Mouse (Mus musculus) forebrain, embryonic 13.5 days (tissue): ENCODE measurements around the gene Cdc5l. TPM values are rescaled to one million over a fixed set of nuclear protein-coding genes. Genes with fewer than 3 reads are reported as not detected.

Source experiments
- ATAC-seq: fragments of 200-750 bp; cut with Nextera tagmentation; 2 replicates; pipeline ENCODE4 v1.8.0; 2017
- H3K27ac ChIP-seq: fragments of 300-500 bp; sonication (generic); 2 replicates; pipeline ENCODE4 v1.5.1; 2015; ENCODE audit warnings: inconsistent platforms, mild to moderate bottlenecking, moderate library complexity
- H3K27me3 ChIP-seq: fragments of 300-500 bp; sonication (generic); 2 replicates; pipeline ENCODE4 v1.6.1; 2015; ENCODE audit warnings: mild to moderate bottlenecking, inconsistent platforms
- H3K36me3 ChIP-seq: fragments of 300-500 bp; sonication (generic); 2 replicates; pipeline ENCODE4 v1.6.1; 2015; ENCODE audit warnings: mild to moderate bottlenecking, inconsistent platforms; ENCODE audit not compliant: poor library complexity, severe bottlenecking
- H3K4me1 ChIP-seq: fragments of 300-500 bp; sonication (generic); 2 replicates; pipeline ENCODE4 v1.6.1; 2015; ENCODE audit warnings: inconsistent platforms
- H3K4me2 ChIP-seq: fragments of 300-500 bp; sonication (generic); 2 replicates; pipeline ENCODE4 v1.6.1; 2015; ENCODE audit warnings: inconsistent platforms, mild to moderate bottlenecking, moderate library complexity
- H3K4me3 ChIP-seq: fragments of 300-500 bp; sonication (generic); 2 replicates; pipeline ENCODE4 v1.5.1; 2015; ENCODE audit warnings: mild to moderate bottlenecking, inconsistent platforms
- H3K9ac ChIP-seq: fragments of 300-500 bp; sonication (generic); 2 replicates; pipeline ENCODE4 v1.6.1; 2015; ENCODE audit warnings: mild to moderate bottlenecking, inconsistent platforms
- H3K9me3 ChIP-seq: fragments of 300-500 bp; sonication (generic); replicated peaks from 2 replicates; pipeline ENCODE4 v1.6.1; 2016; ENCODE audit warnings: inconsistent platforms
- WGBS: fragments of 180-500 bp; shearing (Covaris S2); methylation state at CpG from one replicate; pipeline ENCODE4 v1.1.7; 2015; 5-methylcytosine and 5-hydroxymethylcytosine counted together
- polyA plus RNA-seq: library from polyadenylated mRNA; unstranded; fragments of >200 nt; fragmentation: Nextera tagmentation; extraction: Ambion mirVana; gene quantifications from 2 replicates; pipeline ENCODE4 v1.2.1, GENCODE M21; 2015

The Cdc5l gene
- polyA plus RNA-seq, 1 experiment from 2014 or later, result 79.9 TPM

DNA sequence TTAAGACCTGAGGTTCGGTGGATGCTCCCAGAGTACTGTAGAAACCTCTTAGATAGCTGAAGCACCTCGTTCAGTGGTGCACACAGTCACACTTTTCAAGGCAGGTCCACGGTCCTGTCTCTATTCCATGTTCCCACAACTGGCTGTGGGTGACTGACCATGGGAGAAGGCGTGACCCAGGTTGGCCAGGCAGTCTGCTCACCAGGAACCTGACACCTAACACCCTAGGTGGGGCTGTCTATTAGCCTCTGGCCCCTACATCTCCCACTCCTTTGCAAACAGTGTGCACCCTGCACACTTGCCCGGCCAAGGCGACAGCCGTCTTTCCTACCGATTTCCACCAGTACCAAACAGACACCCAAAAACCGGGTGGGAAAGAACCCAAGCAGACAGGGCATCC, 77.1 kb downstream of the Cdc5l start:
- Histone ChIP-seq H3K9me3 (no peaks in the 10 kb centered on the region), H3K27ac (no peak overlapping the region), H3K36me3 (no peaks in the 10 kb centered on the region), H3K4me3 (no peak overlapping the region), H3K4me1 (no peaks in the 10 kb centered on the region), H3K4me2 (no peak overlapping the region), H3K9ac (no peak overlapping the region), H3K27me3 (no peaks in the 10 kb centered on the region)
- no peak for ATAC-seq
- WGBS, result 70% methylated on average over 9 of the region's 9 CpGs

DNA sequence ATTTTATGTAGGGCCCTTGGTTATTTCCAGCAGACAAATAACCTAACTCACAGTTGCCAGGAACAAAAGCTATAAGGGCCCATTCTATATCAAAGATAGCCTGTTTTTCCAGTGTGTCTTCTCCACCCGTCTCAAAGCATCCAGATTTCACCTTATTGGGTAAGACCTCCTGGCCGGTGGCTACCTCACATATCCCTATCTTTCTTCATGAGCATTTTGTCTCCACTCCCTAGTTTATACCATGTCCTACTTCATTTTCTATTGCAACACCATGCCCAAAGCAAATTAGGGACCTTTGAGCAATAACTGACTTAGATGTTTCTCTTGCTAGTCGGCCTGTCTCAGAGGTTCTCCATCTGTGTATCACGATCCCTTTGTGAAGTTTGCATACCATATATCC, 85.6 kb downstream of the Cdc5l start:
- Histone ChIP-seq H3K4me3 (no peak overlapping the region), H3K9ac (no peak overlapping the region), H3K4me2 (no peak overlapping the region), H3K27ac (no peak overlapping the region), H3K4me1 (no peaks in the 10 kb centered on the region), H3K9me3 (no peaks in the 10 kb centered on the region), H3K36me3 (no peaks in the 10 kb centered on the region), H3K27me3 (no peaks in the 10 kb centered on the region)
- 93% methylated on average over 4 of the region's 4 CpGs for WGBS
- no peak for ATAC-seq

Other genes starting within 250 kb of the Cdc5l start
- 1.2 and 1.5 TPM in 2 replicates for gene Spats1, start 41.7 kb upstream of the Cdc5l start, polyA plus RNA-seq
- gene Aars2, start 73.1 kb upstream of the Cdc5l start, polyA plus RNA-seq, result 16.8 and 19.0 TPM in 2 replicates
- gene Tcte1, start 89.7 kb upstream of the Cdc5l start, polyA plus RNA-seq, result 2.1 and 3.1 TPM in 2 replicates
- gene Tmem151b, start 115.9 kb upstream of the Cdc5l start, polyA plus RNA-seq, result 23.1 and 26.2 TPM in 2 replicates
- 5.1 TPM in 2 replicates for gene Nfkbie, start 122.0 kb upstream of the Cdc5l start, polyA plus RNA-seq
- 89.1 and 107 TPM in 2 replicates for gene Slc35b2, start 130.1 kb upstream of the Cdc5l start, polyA plus RNA-seq
- gene Hsp90ab1, start 139.5 kb upstream of the Cdc5l start, polyA plus RNA-seq, result 1,763 and 1,849 TPM in 2 replicates
- 47.2 and 51.9 TPM in 2 replicates for gene Slc29a1, start 165.9 kb upstream of the Cdc5l start, polyA plus RNA-seq
- not detected in 2 replicates for gene Mymx, start 168.4 kb upstream of the Cdc5l start, polyA plus RNA-seq
- 0.30 and 0.72 TPM in 2 replicates for gene Capn11, start 225.6 kb upstream of the Cdc5l start, polyA plus RNA-seq